Mouse (Mus musculus) forebrain, embryonic 11.5 days (tissue): Measurements from ENCODE around the gene Optn. TPM values are rescaled to one million over a fixed set of nuclear protein-coding genes. Genes with fewer than 3 reads are reported as not detected.
"Not testable (repeated sequence)": the region's sequence is repeated elsewhere in the genome, so short reads cannot be mapped to it uniquely, and the experiment has no call there.

Experiments
- ATAC-seq: fragments of 200-750 bp; cut with Nextera tagmentation; replicated peaks from 2 replicates; pipeline ENCODE4 v1.8.0; 2017; ENCODE audit warnings: moderate TSS enrichment; ENCODE audit not compliant: low FRiP score
- DNase-seq: peaks from one replicate; pipeline ENCODE4 v3.0.0-alpha.2; 2017; ENCODE audit warnings: low spot score
- H3K27ac ChIP-seq: fragments of 300-500 bp; sonication (generic); 2 replicates; pipeline ENCODE4 v1.5.1; 2014; ENCODE audit warnings: low read depth, low read length
- H3K27me3 ChIP-seq: fragments of 300-500 bp; sonication (generic); 2 replicates; pipeline ENCODE4 v1.6.1; 2014; ENCODE audit warnings: mild to moderate bottlenecking, low read length, mixed read lengths; ENCODE audit not compliant: control insufficient read depth, insufficient read depth
- H3K36me3 ChIP-seq: fragments of 300-500 bp; sonication (generic); 2 replicates; pipeline ENCODE4 v1.6.1; 2014; ENCODE audit warnings: mild to moderate bottlenecking, low read length, moderate library complexity, mixed read lengths; ENCODE audit not compliant: control insufficient read depth, insufficient read depth
- H3K4me1 ChIP-seq: fragments of 300-500 bp; sonication (generic); replicated peaks from 2 replicates; pipeline ENCODE4 v1.6.1; 2014; ENCODE audit warnings: low read length, mixed read lengths; ENCODE audit not compliant: control insufficient read depth, insufficient read depth
- H3K4me2 ChIP-seq: fragments of 300-500 bp; sonication (generic); 2 replicates; pipeline ENCODE4 v1.6.1; 2014; ENCODE audit warnings: low read depth, mild to moderate bottlenecking, low read length, moderate library complexity, mixed read lengths; ENCODE audit not compliant: severe bottlenecking
- H3K4me3 ChIP-seq: fragments of 300-500 bp; sonication (generic); 2 replicates; pipeline ENCODE4 v1.5.1; 2014; ENCODE audit warnings: low read depth, low read length
- H3K9ac ChIP-seq: fragments of 300-500 bp; sonication (generic); 2 replicates; pipeline ENCODE4 v1.6.1; 2014; ENCODE audit warnings: low read length
- H3K9me3 ChIP-seq: fragments of 300-500 bp; sonication (generic); 2 replicates; pipeline ENCODE4 v1.6.1; 2016; ENCODE audit warnings: low read length, mixed read lengths; ENCODE audit not compliant: control insufficient read depth
- WGBS: fragments of 180-500 bp; shearing (Covaris S2); extraction: QIAGEN DNeasy Blood & Tissue Kit; methylation state at CpG from one replicate; pipeline ENCODE4 v1.1.7; 2014; 5-methylcytosine and 5-hydroxymethylcytosine counted together
- polyA plus RNA-seq: library from polyadenylated mRNA; unstranded; fragments of >200 nt; fragmentation: Nextera tagmentation; extraction: Ambion mirVana; gene quantifications from 2 replicates; pipeline ENCODE4 v1.2.1, GENCODE M21; 2014

Gene Optn
- polyA plus RNA-seq, 1 experiment from 2014 or later: 3.0 TPM

DNA sequence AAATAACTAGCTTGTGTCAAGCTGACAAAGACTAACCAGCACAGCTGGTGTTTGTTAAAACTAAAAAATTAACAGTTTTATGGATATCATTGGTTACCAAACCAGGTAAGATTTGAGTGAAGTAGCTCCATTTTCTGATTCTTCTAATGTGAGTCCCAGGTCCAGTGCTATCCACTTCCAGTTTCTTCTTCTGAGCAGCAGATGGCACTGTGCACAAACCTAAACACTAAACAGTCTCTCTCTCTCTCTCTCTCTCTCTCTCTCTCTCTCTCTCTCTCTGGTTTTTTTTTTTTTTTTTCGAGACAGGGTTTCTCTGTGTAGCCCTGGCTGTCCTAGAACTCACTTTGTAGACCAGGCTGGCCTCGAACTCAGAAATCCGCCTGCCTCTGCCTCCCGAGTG is 26.5 kb upstream of the Optn start:
- not testable (repeated sequence) for H3K27ac ChIP-seq, H3K4me1 ChIP-seq, H3K4me3 ChIP-seq, H3K9ac ChIP-seq, H3K27me3 ChIP-seq, DNase-seq, H3K4me2 ChIP-seq, ATAC-seq, H3K36me3 ChIP-seq, H3K9me3 ChIP-seq
- WGBS: 52% methylated on average over 4 of the region's 4 CpGs

DNA sequence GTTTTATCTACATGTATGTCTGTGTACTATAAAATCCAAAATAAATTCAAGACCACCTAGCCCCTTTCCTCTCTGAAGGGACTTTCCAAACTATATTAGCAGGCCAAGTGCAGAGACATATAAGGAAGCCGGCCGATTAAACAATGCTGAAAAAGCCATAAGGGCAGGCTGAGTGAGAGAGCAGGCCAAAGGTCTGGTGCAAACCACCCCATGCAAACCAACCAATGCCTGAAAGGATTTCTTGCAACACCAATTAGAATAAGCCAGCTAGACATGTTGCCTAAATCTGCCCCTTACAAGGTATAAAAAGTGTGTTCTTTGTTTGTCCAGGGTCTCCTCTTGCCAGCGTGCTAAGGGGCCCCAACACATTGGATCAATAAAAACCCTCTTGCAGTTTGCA is 23.8 kb upstream of the Optn start:
- Histone ChIP-seq H3K27ac (no peak overlapping the region), H3K4me3 (no peak overlapping the region), H3K9me3 (no peaks in the 10 kb centered on the region), H3K36me3 (no peaks in the 10 kb centered on the region), H3K27me3 (no peaks in the 10 kb centered on the region), H3K4me2 (no peak overlapping the region), H3K9ac (no peak overlapping the region), H3K4me1 (no peaks in the 10 kb centered on the region)
- no peak for DNase-seq
- ATAC-seq: no peak
- WGBS: 86% methylated on average over 3 of the region's 3 CpGs

DNA sequence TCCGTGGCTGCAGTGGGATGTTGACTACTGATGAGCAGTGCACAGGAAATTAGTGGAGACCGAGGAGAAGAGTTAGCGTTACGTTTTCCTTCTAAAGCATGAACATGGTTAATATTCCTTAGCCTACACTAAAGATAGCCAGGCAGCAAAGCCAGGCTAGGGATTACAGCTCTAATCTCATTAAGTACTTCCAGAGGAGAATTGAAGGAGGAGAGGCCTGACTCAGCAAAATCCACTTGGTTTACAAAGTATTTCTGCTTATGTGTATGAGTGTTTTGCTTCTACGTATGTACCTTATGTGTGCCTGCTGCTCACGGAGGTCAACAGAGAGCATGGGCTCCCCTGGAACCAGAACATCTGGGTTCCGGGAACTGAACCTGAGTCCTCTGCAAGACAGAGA is 19.9 kb upstream of the Optn start:
- WGBS: 91% methylated on average over 7 of the region's 7 CpGs
- H3K4me3 ChIP-seq: no peak overlapping the region
- no peak overlapping the region for H3K4me2 ChIP-seq
- peaks cover 2% of the 10 kb centered on the region; the same call in 1 of the 2 replicates for H3K4me1 ChIP-seq
- no peak overlapping the region for H3K27ac ChIP-seq
- no peak for ATAC-seq
- H3K9ac ChIP-seq: no peak overlapping the region
- no peaks in the 10 kb centered on the region for H3K36me3 ChIP-seq
- H3K27me3 ChIP-seq: no peaks in the 10 kb centered on the region
- DNase-seq: no peak
- no peaks in the 10 kb centered on the region for H3K9me3 ChIP-seq

DNA sequence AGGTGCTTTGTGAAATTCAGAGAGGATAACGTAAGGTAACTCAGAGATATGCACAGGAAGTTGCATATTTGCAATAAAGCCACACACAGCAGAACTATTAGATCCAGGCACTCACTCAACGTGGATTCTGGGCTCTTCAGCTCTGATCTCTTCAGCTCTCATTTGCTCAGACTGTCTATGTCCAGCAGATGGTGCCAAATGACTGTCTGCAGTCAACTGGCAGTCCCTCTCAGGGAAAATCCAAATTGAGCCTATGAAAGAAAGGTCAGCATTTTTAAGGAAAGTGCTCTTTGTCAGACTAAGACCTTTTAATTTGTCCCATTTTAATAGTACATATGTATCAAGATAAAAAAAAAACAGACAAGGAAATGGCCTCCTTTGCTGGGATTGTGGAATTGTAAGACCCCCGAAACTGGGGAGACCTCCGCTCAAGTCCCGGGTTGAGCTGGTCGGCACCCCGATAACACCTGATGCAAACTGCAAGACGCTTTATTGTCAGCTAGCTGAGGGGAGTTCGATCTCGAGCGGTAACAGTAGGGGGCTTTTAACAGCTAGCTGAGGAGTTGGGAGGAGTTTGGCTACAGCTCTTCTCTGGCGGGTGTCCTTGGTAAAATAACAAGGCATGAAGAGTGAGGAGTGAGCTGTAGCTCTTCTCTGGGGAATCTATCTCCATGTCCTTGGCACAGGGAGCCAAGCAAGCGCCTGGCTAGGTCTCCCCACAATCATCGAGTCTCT is 16.4 kb upstream of the Optn start:
- Histone ChIP-seq H3K36me3 (no peaks in the 10 kb centered on the region), H3K9me3 (no peaks in the 10 kb centered on the region), H3K9ac (peak overlapping the region; percentile 6; the same call in 1 of the 2 replicates), H3K4me3 (peak overlapping the region; percentile 22; the same call in 1 of the 2 replicates), H3K27ac (no peak overlapping the region), H3K4me2 (peak overlapping the region; percentile 52), H3K27me3 (no peaks in the 10 kb centered on the region), H3K4me1 (peaks cover 2% of the 10 kb centered on the region; the same call in 1 of the 2 replicates)
- DNase-seq (peak; percentile 60), ATAC-seq (no peak)
- WGBS: 5% methylated on average over 14 of the region's 14 CpGs

DNA sequence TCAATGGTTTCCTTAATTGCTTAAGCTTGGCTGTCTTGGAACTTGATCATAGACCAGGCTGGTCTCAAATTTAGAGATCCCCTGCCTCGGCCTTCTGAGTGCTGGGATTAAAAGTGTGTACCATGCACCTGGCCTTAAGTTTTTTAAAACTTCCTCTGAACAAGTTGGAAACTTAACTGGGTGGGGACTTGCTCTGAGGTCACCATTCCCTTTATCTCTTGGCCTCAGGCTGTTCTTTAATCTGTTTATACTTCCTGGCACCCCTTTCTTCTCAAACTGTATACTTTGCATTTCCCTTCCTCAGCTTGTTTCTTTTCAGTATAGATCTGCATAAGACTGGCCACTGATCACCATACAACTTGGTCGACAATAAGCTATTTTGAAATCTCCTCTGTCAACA is 14.1 kb upstream of the Optn start:
- Histone ChIP-seq H3K36me3 (no peaks in the 10 kb centered on the region), H3K9me3 (no peaks in the 10 kb centered on the region), H3K4me2 (no peak overlapping the region), H3K4me1 (peaks cover 2% of the 10 kb centered on the region; the same call in 1 of the 2 replicates), H3K9ac (no peak overlapping the region), H3K27me3 (no peaks in the 10 kb centered on the region), H3K4me3 (no peak overlapping the region), H3K27ac (no peak overlapping the region)
- DNase-seq (no peak), ATAC-seq (no peak)
- 73% methylated on average over 2 of the region's 2 CpGs for WGBS

DNA sequence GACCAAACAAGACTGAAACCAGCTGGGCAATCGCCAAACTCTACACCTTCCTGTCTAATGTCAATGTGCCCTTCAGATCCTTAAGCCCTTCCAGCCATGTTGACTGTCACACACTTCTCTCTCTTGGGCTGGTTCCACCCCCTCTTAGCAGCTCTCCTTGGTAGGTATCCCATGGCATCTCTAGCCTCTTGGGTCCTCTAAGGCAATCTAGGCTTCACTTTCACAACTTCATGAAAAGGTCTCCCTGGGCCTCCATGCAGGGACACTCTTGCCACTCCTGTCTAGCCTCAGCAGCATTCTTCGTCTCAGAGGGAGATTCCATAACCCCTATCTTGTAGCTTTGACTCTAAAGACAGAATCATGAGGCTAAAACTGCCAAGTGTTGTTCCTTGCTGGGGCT is 13.6 kb upstream of the Optn start:
- no peaks in the 10 kb centered on the region for H3K27me3 ChIP-seq
- H3K4me1 ChIP-seq: peaks cover 2% of the 10 kb centered on the region; the same call in 1 of the 2 replicates
- H3K4me3 ChIP-seq: no peak overlapping the region
- WGBS: 86% methylated on average over 2 of the region's 2 CpGs
- DNase-seq (no peak), ATAC-seq (no peak)
- H3K4me2 ChIP-seq: no peak overlapping the region
- H3K9ac ChIP-seq: no peak overlapping the region
- H3K27ac ChIP-seq: no peak overlapping the region
- no peaks in the 10 kb centered on the region for H3K36me3 ChIP-seq
- no peaks in the 10 kb centered on the region for H3K9me3 ChIP-seq

DNA sequence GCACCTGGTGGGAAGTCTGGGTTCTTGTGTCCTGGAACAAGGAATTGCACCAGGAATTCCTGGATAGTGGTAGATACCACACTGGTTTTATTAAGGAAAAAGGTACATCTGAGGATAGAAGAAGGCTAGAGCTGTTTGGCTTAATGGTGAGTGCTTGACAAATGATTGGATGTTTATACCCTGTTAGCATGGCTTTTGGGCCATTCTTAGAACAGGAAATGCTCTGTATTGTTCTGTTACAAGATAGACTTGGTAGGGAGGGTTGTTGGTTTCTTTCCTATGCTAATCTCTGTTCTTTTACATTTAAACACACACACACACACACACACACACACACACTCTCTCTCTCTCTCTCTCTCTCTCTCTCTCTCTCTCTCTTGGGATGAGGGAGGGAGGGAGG is 12.0 kb upstream of the Optn start:
- H3K27ac ChIP-seq: no peak overlapping the region
- no peak overlapping the region for H3K4me3 ChIP-seq
- no peak overlapping the region for H3K9ac ChIP-seq
- H3K4me1 ChIP-seq: peaks cover 2% of the 10 kb centered on the region; the same call in 1 of the 2 replicates
- DNase-seq: no peak
- no peak for ATAC-seq
- H3K9me3 ChIP-seq: no peaks in the 10 kb centered on the region
- no peaks in the 10 kb centered on the region for H3K36me3 ChIP-seq
- no peaks in the 10 kb centered on the region for H3K27me3 ChIP-seq
- no peak overlapping the region for H3K4me2 ChIP-seq

DNA sequence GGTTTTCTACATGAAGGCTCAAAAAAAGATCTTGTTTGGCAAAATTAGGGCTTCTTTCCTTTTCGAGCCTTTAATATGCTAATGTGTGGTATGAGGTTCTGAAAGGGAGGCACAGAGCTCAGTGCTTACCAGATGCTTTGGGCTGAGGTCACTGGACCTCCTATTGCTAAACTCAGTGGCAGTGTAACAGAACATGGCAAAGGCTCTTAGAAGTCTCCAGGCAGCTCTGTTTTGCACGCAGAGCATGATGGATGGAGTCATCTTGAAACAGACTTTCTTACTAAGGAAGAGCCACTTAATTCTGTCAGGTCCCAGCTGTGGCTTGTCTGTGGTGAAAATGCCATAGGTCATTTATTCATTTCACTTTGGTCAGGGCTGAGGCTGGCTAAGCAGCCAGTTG is 11.6 kb upstream of the Optn start:
- no peaks in the 10 kb centered on the region for H3K36me3 ChIP-seq

DNA sequence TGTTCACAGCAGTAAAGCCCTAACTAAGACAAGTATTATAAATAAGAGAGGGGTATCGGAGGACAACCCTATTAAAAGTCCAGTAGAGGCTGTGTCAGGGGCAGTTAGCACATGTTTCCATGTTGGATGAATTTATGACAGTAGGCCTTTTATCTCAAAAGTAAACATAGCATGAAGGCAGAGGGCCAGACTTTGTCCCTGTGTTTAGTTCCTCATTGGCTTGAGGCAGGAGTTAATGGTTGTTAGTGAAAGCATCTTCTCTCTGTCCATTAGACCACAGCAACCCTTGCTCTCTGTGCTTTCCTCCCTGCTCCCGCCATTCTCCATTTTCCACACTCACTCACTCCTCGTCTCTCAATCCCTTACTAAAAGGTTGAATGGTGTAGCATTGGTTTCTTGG is 9.9 kb upstream of the Optn start:
- Histone ChIP-seq H3K4me2 (no peak overlapping the region), H3K36me3 (no peaks in the 10 kb centered on the region), H3K27me3 (no peaks in the 10 kb centered on the region), H3K27ac (no peak overlapping the region), H3K9me3 (no peaks in the 10 kb centered on the region), H3K4me3 (no peak overlapping the region), H3K9ac (no peak overlapping the region), H3K4me1 (no peaks in the 10 kb centered on the region)
- WGBS: 95% methylated on average over 3 of the region's 3 CpGs
- ATAC-seq (no peak), DNase-seq (no peak)

More for the DNA sequence above, 11.6 kb upstream of the Optn start:
- no peak overlapping the region for H3K4me3 ChIP-seq
- no peak overlapping the region for H3K4me2 ChIP-seq
- ATAC-seq: no peak
- H3K27me3 ChIP-seq: no peaks in the 10 kb centered on the region
- no peak overlapping the region for H3K27ac ChIP-seq
- H3K4me1 ChIP-seq: peaks cover 2% of the 10 kb centered on the region; the same call in 1 of the 2 replicates
- DNase-seq: no peak
- WGBS: 81% methylated on average over 2 of the region's 2 CpGs
- H3K9ac ChIP-seq: no peak overlapping the region
- H3K9me3 ChIP-seq: no peaks in the 10 kb centered on the region
